In genomic region chr12:8831710-8832109, GRCm38 (mm10) we compare ENCODE assay signal across 22 mouse cellular contexts.
"Had no signal": no experiment of that assay in that cellular context is flagged by ENCODE, and none has a peak within 500 bp of the region (broad histone marks: within the 10 kb centered on the region; RNA-seq: fewer than 3 reads in every experiment).

No protein-coding gene starts in this region.

- H3K36me3 ChIP-seq: kidney, embryonic 15.5 days; limb, embryonic 10.5 days; limb, embryonic 13.5 days; liver, embryonic 13.5 days; midbrain, embryonic 10.5 days; midbrain, embryonic 13.5 days; neural tube, embryonic 12.5 days; neural tube, embryonic 15.5 days had no signal

- H3K27ac ChIP-seq: kidney, embryonic 15.5 days; limb, embryonic 13.5 days; liver, embryonic 13.5 days; midbrain, embryonic 10.5 days; midbrain, embryonic 13.5 days; neural tube, embryonic 12.5 days; neural tube, embryonic 15.5 days; stomach, postnatal 0 days had no signal

- H3K4me3 ChIP-seq: kidney, embryonic 15.5 days; limb, embryonic 10.5 days; limb, embryonic 13.5 days; liver, embryonic 13.5 days; megakaryocyte, embryonic 14.5 days; midbrain, embryonic 10.5 days; midbrain, embryonic 13.5 days; neural tube, embryonic 12.5 days; neural tube, embryonic 15.5 days had no signal

- DNase-seq: kidney, adult 8-10 months; kidney, postnatal 10 days; kidney, postnatal 4 days; liver, embryonic 13.5 days; lung, adult 2 months; lung, postnatal 14 days; lung, postnatal 4 days; right cerebral cortex, adult 18-20 months; right cerebral cortex, postnatal 14 days; thymus, adult 2 months; thymus, postnatal 14 days; thymus, postnatal 4 days had no signal

- H3K9me3 ChIP-seq: kidney, embryonic 15.5 days; limb, embryonic 10.5 days; limb, embryonic 13.5 days; liver, embryonic 13.5 days; megakaryocyte, embryonic 14.5 days; midbrain, embryonic 10.5 days; midbrain, embryonic 13.5 days; neural tube, embryonic 12.5 days; neural tube, embryonic 15.5 days had no signal

- H3K4me1 ChIP-seq: kidney, embryonic 15.5 days; limb, embryonic 13.5 days; liver, embryonic 13.5 days; midbrain, embryonic 10.5 days; midbrain, embryonic 13.5 days; neural tube, embryonic 12.5 days; neural tube, embryonic 15.5 days had no signal

- H3K27me3 ChIP-seq: kidney, embryonic 15.5 days; limb, embryonic 13.5 days; liver, embryonic 13.5 days; midbrain, embryonic 13.5 days; neural tube, embryonic 12.5 days; neural tube, embryonic 15.5 days had no signal

- H3K9ac ChIP-seq: kidney, embryonic 15.5 days; limb, embryonic 13.5 days; liver, embryonic 13.5 days; midbrain, embryonic 13.5 days; neural tube, embryonic 12.5 days; neural tube, embryonic 15.5 days had no signal

- H3K4me2 ChIP-seq: kidney, embryonic 15.5 days; limb, embryonic 13.5 days; liver, embryonic 13.5 days; midbrain, embryonic 13.5 days; neural tube, embryonic 12.5 days; neural tube, embryonic 15.5 days had no signal

- ATAC-seq: midbrain, embryonic 13.5 days; midbrain, embryonic 16.5 days had no signal
